Mouse (Mus musculus) lung, embryonic 15.5 days (tissue): ENCODE data around the gene Ulbp1. TPM values are rescaled to one million over a fixed set of nuclear protein-coding genes. Genes with fewer than 3 reads are reported as not detected.

Experiments used
- ATAC-seq: fragments of 200-750 bp; cut with Nextera tagmentation; 2 replicates; pipeline ENCODE4 v1.8.0; 2017; ENCODE audit warnings: moderate number of reproducible peaks, borderline replicate concordance; ENCODE audit not compliant: low FRiP score, low TSS enrichment; ENCODE audit errors: extremely low read depth
- H3K27ac ChIP-seq: fragments of 300-500 bp; sonication (generic); 2 replicates; pipeline ENCODE4 v1.5.1; 2015; ENCODE audit warnings: moderate library complexity, mild to moderate bottlenecking, inconsistent platforms
- H3K27me3 ChIP-seq: fragments of 300-500 bp; sonication (generic); 2 replicates; pipeline ENCODE4 v1.6.1; 2015; ENCODE audit warnings: inconsistent platforms
- H3K36me3 ChIP-seq: fragments of 300-500 bp; sonication (generic); 2 replicates; pipeline ENCODE4 v1.6.1; 2015; ENCODE audit warnings: inconsistent platforms
- H3K4me1 ChIP-seq: fragments of 300-500 bp; sonication (generic); 2 replicates; pipeline ENCODE4 v1.6.1; 2015; ENCODE audit warnings: inconsistent platforms
- H3K4me2 ChIP-seq: fragments of 300-500 bp; sonication (generic); 2 replicates; pipeline ENCODE4 v1.6.1; 2015; ENCODE audit warnings: inconsistent platforms, mild to moderate bottlenecking, moderate library complexity
- H3K4me3 ChIP-seq: fragments of 300-500 bp; sonication (generic); 2 replicates; pipeline ENCODE4 v1.5.1; 2015; ENCODE audit warnings: mild to moderate bottlenecking, inconsistent platforms
- H3K9ac ChIP-seq: fragments of 300-500 bp; sonication (generic); 2 replicates; pipeline ENCODE4 v1.6.1; 2015; ENCODE audit warnings: inconsistent platforms
- H3K9me3 ChIP-seq: fragments of 300-500 bp; sonication (generic); 2 replicates; pipeline ENCODE4 v1.6.1; 2016; ENCODE audit warnings: inconsistent platforms
- WGBS: fragments of 180-500 bp; shearing (Covaris S2); methylation state at CpG from one replicate; pipeline ENCODE4 v1.1.7; 2015; 5-methylcytosine and 5-hydroxymethylcytosine counted together
- polyA plus RNA-seq: library from polyadenylated mRNA; unstranded; fragments of >200 nt; fragmentation: Nextera tagmentation; extraction: Ambion mirVana; gene quantifications from 2 replicates; pipeline ENCODE4 v1.2.1, GENCODE M21; 2015

The Ulbp1 gene
- polyA plus RNA-seq, 1 experiment from 2014 or later = 10.9 TPM

DNA sequence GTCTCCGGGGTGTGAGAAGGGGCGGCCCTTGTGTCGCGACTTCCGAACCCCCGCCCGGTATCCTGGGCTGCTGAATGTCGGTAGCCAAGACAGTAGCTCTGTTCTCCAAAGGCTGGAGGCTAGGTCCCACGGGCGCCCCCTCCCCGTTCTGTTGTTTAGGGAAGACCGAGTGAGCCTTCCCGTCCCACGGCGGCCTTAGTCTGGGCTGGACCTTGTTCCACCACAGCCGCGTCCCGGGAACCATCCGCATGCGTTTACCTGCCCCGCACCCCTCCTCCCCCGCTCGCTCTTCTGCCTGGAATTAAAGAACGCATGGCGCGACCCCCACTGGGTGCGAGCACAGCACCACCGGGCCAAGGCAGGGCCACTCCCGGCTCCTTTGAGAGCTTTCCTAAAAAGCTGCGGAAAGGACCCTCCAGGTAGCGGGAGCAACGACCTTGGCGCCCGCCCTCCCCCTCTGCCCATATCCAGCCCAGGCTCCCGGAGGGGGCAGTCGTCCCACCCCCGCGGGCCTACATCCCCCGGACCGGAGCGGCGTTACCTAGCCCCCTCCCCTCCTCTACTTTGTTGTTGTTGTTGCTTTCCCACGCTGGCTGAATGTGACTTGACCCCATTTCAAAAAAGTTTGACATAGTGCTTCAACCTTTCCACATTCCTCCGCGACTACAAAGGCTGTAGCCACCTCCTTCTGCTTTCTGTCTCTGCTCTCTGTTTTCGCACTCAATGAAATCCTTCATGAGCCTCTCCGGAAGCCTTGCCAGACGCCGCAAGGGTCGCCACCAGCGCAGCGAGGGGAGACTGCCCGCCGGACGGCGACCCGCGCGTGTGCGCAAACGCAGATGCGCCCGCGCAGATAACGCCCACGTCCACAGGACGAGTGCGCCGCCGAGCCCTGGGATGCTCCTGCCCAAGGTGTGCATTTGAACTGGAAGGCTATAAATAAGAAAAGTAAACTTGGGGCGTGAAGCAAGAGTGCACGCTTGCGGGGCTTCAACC is 81.2 kb downstream of the Ulbp1 start:
- Histone ChIP-seq H3K4me3 (peak overlapping the region; percentile 60), H3K27ac (no peak overlapping the region), H3K9me3 (no peaks in the 10 kb centered on the region), H3K27me3 (peaks cover 42% of the 10 kb centered on the region), H3K36me3 (no peaks in the 10 kb centered on the region), H3K9ac (peak overlapping the region; percentile 45; the same call in 1 of the 2 replicates), H3K4me2 (peak overlapping the region; percentile 99), H3K4me1 (peaks cover 22% of the 10 kb centered on the region)
- WGBS = under 1% methylated on average over 72 of the region's 73 CpGs
- ATAC-seq = peak; percentile 42; the same call in 1 of the 2 replicates

DNA sequence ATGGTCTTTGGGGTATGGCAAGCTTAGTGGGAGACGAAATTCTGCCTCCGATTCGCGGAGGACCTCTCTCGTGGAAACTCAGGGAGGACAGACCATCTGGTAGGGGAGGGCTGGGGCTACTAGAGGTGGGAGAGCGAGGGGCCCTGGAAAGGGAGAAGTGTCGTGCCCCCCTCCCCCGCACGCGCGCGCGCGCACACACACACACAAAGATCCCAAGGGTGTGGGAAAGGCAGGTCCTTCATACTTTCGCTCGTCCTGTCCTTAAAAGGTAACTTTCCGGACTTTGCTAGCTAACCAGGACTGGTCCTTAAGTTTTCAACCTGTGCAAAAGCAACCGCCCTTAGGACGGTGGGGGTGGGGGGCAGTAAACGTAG is 81.9 kb downstream of the Ulbp1 start:
- peak; percentile 49 for ATAC-seq
- no peaks in the 10 kb centered on the region for H3K9me3 ChIP-seq
- no peak overlapping the region for H3K27ac ChIP-seq
- H3K4me2 ChIP-seq = peak overlapping the region; percentile 99
- peaks cover 22% of the 10 kb centered on the region for H3K4me1 ChIP-seq
- peaks cover 42% of the 10 kb centered on the region for H3K27me3 ChIP-seq
- peak overlapping the region; percentile 45; the same call in 1 of the 2 replicates for H3K9ac ChIP-seq
- H3K4me3 ChIP-seq = peak overlapping the region; percentile 60
- WGBS = under 1% methylated on average over 17 of the region's 20 CpGs
- H3K36me3 ChIP-seq = no peaks in the 10 kb centered on the region

DNA sequence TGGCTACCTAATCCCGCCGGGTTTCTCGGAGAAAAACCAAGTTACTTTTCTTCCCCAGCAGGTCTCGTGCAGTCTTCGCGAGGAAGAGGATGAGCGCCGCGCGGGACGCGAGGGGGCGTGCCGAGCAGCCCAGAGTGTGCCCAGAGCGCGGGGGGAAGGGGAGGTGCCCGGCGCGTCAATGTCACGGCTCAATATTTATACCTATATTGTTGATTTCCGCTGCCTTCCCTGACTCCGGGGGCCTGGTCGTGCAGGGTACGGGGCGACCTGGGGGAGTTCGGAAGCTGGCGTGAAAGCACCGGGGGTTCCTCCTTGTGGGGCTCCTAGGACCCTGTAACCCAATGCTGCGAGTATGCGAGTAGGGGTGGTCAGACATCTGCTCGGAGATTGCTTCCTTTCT is 82.3 kb downstream of the Ulbp1 start:
- Histone ChIP-seq H3K36me3 (no peaks in the 10 kb centered on the region), H3K4me2 (peak overlapping the region; percentile 99), H3K4me3 (peak overlapping the region; percentile 60), H3K9ac (peak overlapping the region; percentile 45), H3K9me3 (no peaks in the 10 kb centered on the region), H3K27ac (no peak overlapping the region), H3K4me1 (peaks cover 22% of the 10 kb centered on the region), H3K27me3 (peaks cover 42% of the 10 kb centered on the region)
- WGBS = under 1% methylated on average over 30 of the region's 31 CpGs
- ATAC-seq = peak; percentile 53

Other genes with a start within 250 kb of the Ulbp1 start
- gene Lrp11, start 116.2 kb upstream of the Ulbp1 start, polyA plus RNA-seq = 4.7 and 5.1 TPM in 2 replicates
- 57.2 and 59.6 TPM in 2 replicates for gene Nup43, start 193.9 kb upstream of the Ulbp1 start, polyA plus RNA-seq
- 122 and 128 TPM in 2 replicates for gene Pcmt1, start 207.5 kb upstream of the Ulbp1 start, polyA plus RNA-seq
- 7.1 and 7.4 TPM in 2 replicates for gene Lats1, start 207.6 kb upstream of the Ulbp1 start, polyA plus RNA-seq